Mouse (Mus musculus) stomach, postnatal 0 days (tissue): Measurements from ENCODE around the gene Msrb3. TPM values are rescaled to one million over a fixed set of nuclear protein-coding genes. Genes with fewer than 3 reads are reported as not detected.

Experiments
- ATAC-seq: fragments of 200-750 bp; cut with Nextera tagmentation; 2 replicates; pipeline ENCODE4 v1.8.0; 2017; ENCODE audit not compliant: low FRiP score, low TSS enrichment
- DNase-seq: peaks from one replicate; pipeline ENCODE4 v3.0.0-alpha.2; 2016; ENCODE audit warnings: low spot score
- H3K27ac ChIP-seq: fragments of 300-500 bp; sonication (generic); replicated peaks from 2 replicates; pipeline ENCODE4 v1.5.1; 2014; ENCODE audit warnings: mild to moderate bottlenecking, control low read depth
- H3K27me3 ChIP-seq: fragments of 300-500 bp; sonication (generic); 2 replicates; pipeline ENCODE4 v1.6.1; 2014; ENCODE audit warnings: low read length; ENCODE audit not compliant: control insufficient read depth, insufficient read depth
- H3K36me3 ChIP-seq: fragments of 300-500 bp; sonication (generic); 2 replicates; pipeline ENCODE4 v1.6.1; 2014; ENCODE audit warnings: low read length, mixed read lengths; ENCODE audit not compliant: control insufficient read depth, insufficient read depth
- H3K4me1 ChIP-seq: fragments of 300-500 bp; sonication (generic); replicated peaks from 2 replicates; pipeline ENCODE4 v1.6.1; 2014; ENCODE audit warnings: antibody characterized with exemption; ENCODE audit not compliant: control insufficient read depth, insufficient read depth
- H3K4me2 ChIP-seq: fragments of 300-500 bp; sonication (generic); replicated peaks from 2 replicates; pipeline ENCODE4 v1.6.1; 2014; ENCODE audit warnings: low read depth, mild to moderate bottlenecking, control low read depth, moderate library complexity
- H3K4me3 ChIP-seq: fragments of 300-500 bp; sonication (generic); 2 replicates; pipeline ENCODE4 v1.5.1; 2014; ENCODE audit warnings: low read depth, low read length, control low read depth
- H3K9ac ChIP-seq: fragments of 300-500 bp; sonication (generic); 2 replicates; pipeline ENCODE4 v1.6.1; 2014; ENCODE audit warnings: mild to moderate bottlenecking, low read length, control low read depth, mixed read lengths
- H3K9me3 ChIP-seq: fragments of 300-500 bp; sonication (generic); 2 replicates; pipeline ENCODE4 v1.6.1; 2016; ENCODE audit warnings: low read length; ENCODE audit not compliant: control insufficient read depth
- CTCF ChIP-seq: IDR thresholded peaks from 2 replicates; pipeline ENCODE4 v1.5.1; 2016; ENCODE audit warnings: antibody characterized with exemption, low read depth, mild to moderate bottlenecking, moderate library complexity
- EP300 ChIP-seq: optimal IDR thresholded peaks from 2 replicates; pipeline ENCODE3; 2016; ENCODE audit warnings: antibody characterized with exemption
- WGBS: fragments of 180-500 bp; shearing (Covaris S2); extraction: QIAGEN DNeasy Blood & Tissue Kit; methylation state at CpG from one replicate; pipeline ENCODE4 v1.1.7; 2014; 5-methylcytosine and 5-hydroxymethylcytosine counted together
- polyA plus RNA-seq: library from polyadenylated mRNA; unstranded; fragments of >200 nt; fragmentation: Nextera tagmentation; extraction: Ambion mirVana; gene quantifications from 2 replicates; pipeline ENCODE4 v1.2.1, GENCODE M21; 2015

Msrb3 gene
- polyA plus RNA-seq, 1 experiment from 2014 or later: 23.2 TPM

- Histone ChIP-seq H3K4me3 (no peak overlapping the region), H3K9ac (no peak overlapping the region), H3K9me3 (no peaks in the 10 kb centered on the region), H3K27ac (no peak overlapping the region), H3K36me3 (no peaks in the 10 kb centered on the region), H3K4me1 (peaks cover 3% of the 10 kb centered on the region; the same call in 1 of the 2 replicates), H3K27me3 (no peaks in the 10 kb centered on the region), H3K4me2 (no peak overlapping the region)
- 75% methylated on average over 12 of the region's 12 CpGs for WGBS
- ATAC-seq: no peak
- TF ChIP-seq CTCF (no peak), EP300 (no peak)
- DNase-seq: peak; percentile 12
Measured at GRCm38 (mm10) chr10:120874261-120874660, 24.6 kb downstream of the Msrb3 start.

GRCm38 (mm10) chr10:120873646-120874201 lies 25.2 kb downstream of the Msrb3 start:
- 42% methylated on average over 8 of the region's 8 CpGs for WGBS
- peaks cover 3% of the 10 kb centered on the region; the same call in 1 of the 2 replicates for H3K4me1 ChIP-seq
- no peak overlapping the region for H3K4me3 ChIP-seq
- no peak overlapping the region for H3K9ac ChIP-seq
- DNase-seq (peak; percentile 25), ATAC-seq (no peak; the same call in 1 of the 2 replicates)
- no peaks in the 10 kb centered on the region for H3K36me3 ChIP-seq
- no peak overlapping the region for H3K27ac ChIP-seq
- H3K4me2 ChIP-seq: peak overlapping the region; percentile 9; the same call in 1 of the 2 replicates
- TF ChIP-seq CTCF (no peak), EP300 (no peak)
- H3K9me3 ChIP-seq: no peaks in the 10 kb centered on the region
- no peaks in the 10 kb centered on the region for H3K27me3 ChIP-seq

- Histone ChIP-seq H3K9ac (peak overlapping the region; percentile 38; the same call in 1 of the 2 replicates), H3K4me3 (peak overlapping the region; percentile 17), H3K4me1 (peaks cover 3% of the 10 kb centered on the region; the same call in 1 of the 2 replicates), H3K4me2 (peak overlapping the region; percentile 50), H3K27ac (peak overlapping the region; percentile 18; the same call in 1 of the 2 replicates), H3K36me3 (no peaks in the 10 kb centered on the region), H3K9me3 (no peaks in the 10 kb centered on the region), H3K27me3 (no peaks in the 10 kb centered on the region)
- 10% methylated on average over 13 of the region's 13 CpGs for WGBS
- DNase-seq (peak; percentile 73), ATAC-seq (peak; percentile 65)
- TF ChIP-seq CTCF (peak; percentile 77), EP300 (no peak)
Measured at GRCm38 (mm10) chr10:120872483-120872862, 26.4 kb downstream of the Msrb3 start.

- H3K27ac ChIP-seq: peak overlapping the region; percentile 18; the same call in 1 of the 2 replicates
- H3K4me1 ChIP-seq: 0 out of 2 replicates have a peak, but pooled peaks cover 1% of the 10 kb centered on the region
- no peaks in the 10 kb centered on the region for H3K36me3 ChIP-seq
- H3K27me3 ChIP-seq: no peaks in the 10 kb centered on the region
- no peaks in the 10 kb centered on the region for H3K9me3 ChIP-seq
- DNase-seq (peak; percentile 13), ATAC-seq (peak; percentile 3; the same call in 1 of the 2 replicates)
- H3K9ac ChIP-seq: no peak overlapping the region; the same call in 1 of the 2 replicates
- WGBS: 27% methylated on average over 22 of the region's 22 CpGs
- TF ChIP-seq CTCF: no peak
- TF ChIP-seq EP300: no peak
- H3K4me2 ChIP-seq: peak overlapping the region; percentile 50
- H3K4me3 ChIP-seq: peak overlapping the region; percentile 17
Measured at GRCm38 (mm10) chr10:120871630-120872482, 27.0 kb downstream of the Msrb3 start.

GRCm38 (mm10) chr10:120871096-120871495 lies 27.8 kb downstream of the Msrb3 start:
- H3K4me2 ChIP-seq: no peak overlapping the region
- 77% methylated on average over 14 of the region's 14 CpGs for WGBS
- DNase-seq (peak; percentile 9), ATAC-seq (no peak)
- TF ChIP-seq CTCF (no peak), EP300 (no peak)
- no peaks in the 10 kb centered on the region for H3K27me3 ChIP-seq
- H3K9ac ChIP-seq: no peak overlapping the region
- no peaks in the 10 kb centered on the region for H3K4me1 ChIP-seq
- H3K9me3 ChIP-seq: no peaks in the 10 kb centered on the region
- no peaks in the 10 kb centered on the region for H3K36me3 ChIP-seq
- no peak overlapping the region for H3K27ac ChIP-seq
- H3K4me3 ChIP-seq: no peak overlapping the region
